Mouse (Mus musculus): Measurements from ENCODE around the gene Hcls1.

The Hcls1 gene

DNA sequence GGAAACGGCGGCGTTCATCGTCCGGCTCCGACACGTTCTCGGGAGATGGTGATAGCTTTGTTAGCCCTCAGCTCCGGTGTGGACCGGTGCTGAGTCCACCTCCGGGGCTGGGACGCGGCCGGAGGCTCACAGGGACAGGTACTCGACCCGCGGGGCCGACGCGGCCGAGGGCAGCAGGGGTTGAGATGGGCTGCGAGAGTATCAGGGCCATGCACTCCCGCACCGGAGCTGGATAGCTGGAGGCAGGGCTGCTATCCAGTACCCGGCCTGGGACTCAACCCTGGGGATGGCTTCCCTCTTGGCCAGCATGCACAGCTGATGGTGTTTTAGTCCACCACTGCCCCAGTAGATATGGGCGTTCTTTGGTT lies 77.1 kb downstream of the Hcls1 start:
- TF ChIP-seq NANOG (IDR thresholded peaks at IDR 0.05; ENCODE audit: borderline replicate concordance, low read length) (no peak), CTCF (conservative IDR thresholded peaks at IDR 0.05; ENCODE audit: low read length) (no peak), POU5F1 (IDR thresholded peaks at IDR 0.05; ENCODE audit: borderline replicate concordance, low read length) (no peak)
- Histone ChIP-seq H3K27me3 (ENCODE audit: insufficient read depth, low read length) (no peaks in the 10 kb centered on the region; the same call in 1 of the 2 replicates), H3K4me1 (replicated peaks; ENCODE audit: low read depth, low read length) (peaks cover 16% of the 10 kb centered on the region), H3K4me3 (replicated peaks; ENCODE audit: low read length) (peak overlapping the region; percentile 99), H3K9me3 (ENCODE audit: low read length) (no peaks in the 10 kb centered on the region), H3K36me3 (ENCODE audit: insufficient read depth, low read length) (peaks cover 28% of the 10 kb centered on the region)

GRCm38 (mm10) chr16:37012336-37012735 lies 77.6 kb downstream of the Hcls1 start:
- Histone ChIP-seq H3K4me3 (replicated peaks; ENCODE audit: low read length) (peak overlapping the region; percentile 99), H3K9me3 (ENCODE audit: low read length) (no peaks in the 10 kb centered on the region), H3K4me1 (replicated peaks; ENCODE audit: low read depth, low read length) (peaks cover 16% of the 10 kb centered on the region), H3K27me3 (ENCODE audit: insufficient read depth, low read length) (no peaks in the 10 kb centered on the region; the same call in 1 of the 2 replicates), H3K36me3 (ENCODE audit: insufficient read depth, low read length) (peaks cover 28% of the 10 kb centered on the region)
- no peak for TF ChIP-seq CTCF (conservative IDR thresholded peaks at IDR 0.05; ENCODE audit: low read length)

Data from E14TG2a.4 (cell line).